Mouse (Mus musculus) neural tube, embryonic 14.5 days (tissue): Measurements from ENCODE around the gene Galns. TPM values are rescaled to one million over a fixed set of nuclear protein-coding genes. Genes with fewer than 3 reads are reported as not detected.

Source experiments
- ATAC-seq: fragments of 200-750 bp; cut with Nextera tagmentation; 2 replicates; pipeline ENCODE4 v1.8.0; 2017; ENCODE audit warnings: low read depth, mild to moderate bottlenecking, moderate TSS enrichment, moderate library complexity
- H3K27ac ChIP-seq: fragments of 300-500 bp; sonication (generic); 2 replicates; pipeline ENCODE4 v1.5.1; 2014; ENCODE audit warnings: low read depth, mild to moderate bottlenecking, control low read depth, low read length, moderate library complexity, mixed read lengths
- H3K27me3 ChIP-seq: fragments of 300-500 bp; sonication (generic); 2 replicates; pipeline ENCODE4 v1.6.1; 2014; ENCODE audit warnings: low read length; ENCODE audit not compliant: control insufficient read depth, insufficient read depth
- H3K36me3 ChIP-seq: fragments of 300-500 bp; sonication (generic); 2 replicates; pipeline ENCODE4 v1.6.1; 2014; ENCODE audit warnings: low read length, mixed read lengths; ENCODE audit not compliant: control insufficient read depth, insufficient read depth
- H3K4me1 ChIP-seq: fragments of 300-500 bp; sonication (generic); 2 replicates; pipeline ENCODE4 v1.6.1; 2014; ENCODE audit warnings: low read length; ENCODE audit not compliant: control insufficient read depth, insufficient read depth
- H3K4me2 ChIP-seq: fragments of 300-500 bp; sonication (generic); 2 replicates; pipeline ENCODE4 v1.6.1; 2014; ENCODE audit warnings: mild to moderate bottlenecking, low read depth, low read length, control low read depth
- H3K4me3 ChIP-seq: fragments of 300-500 bp; sonication (generic); 2 replicates; pipeline ENCODE4 v1.5.1; 2014; ENCODE audit warnings: low read depth, low read length, control low read depth, mixed read lengths
- H3K9ac ChIP-seq: fragments of 300-500 bp; sonication (generic); replicated peaks from 2 replicates; pipeline ENCODE4 v1.6.1; 2014; ENCODE audit warnings: low read depth, mild to moderate bottlenecking, control low read depth, low read length, mixed read lengths
- H3K9me3 ChIP-seq: fragments of 300-500 bp; sonication (generic); 2 replicates; pipeline ENCODE4 v1.6.1; 2016; ENCODE audit warnings: low read length; ENCODE audit not compliant: control insufficient read depth
- WGBS: fragments of 180-500 bp; shearing (Covaris S2); extraction: QIAGEN DNeasy Blood & Tissue Kit; methylation state at CpG from one replicate; pipeline ENCODE4 v1.1.7; 2014; 5-methylcytosine and 5-hydroxymethylcytosine counted together
- polyA plus RNA-seq: library from polyadenylated mRNA; unstranded; fragments of >200 nt; fragmentation: Nextera tagmentation; extraction: Ambion mirVana; gene quantifications from 2 replicates; pipeline ENCODE4 v1.2.1, GENCODE M21; 2014

Galns gene
- polyA plus RNA-seq, 1 experiment from 2014 or later: 7.1 TPM

DNA sequence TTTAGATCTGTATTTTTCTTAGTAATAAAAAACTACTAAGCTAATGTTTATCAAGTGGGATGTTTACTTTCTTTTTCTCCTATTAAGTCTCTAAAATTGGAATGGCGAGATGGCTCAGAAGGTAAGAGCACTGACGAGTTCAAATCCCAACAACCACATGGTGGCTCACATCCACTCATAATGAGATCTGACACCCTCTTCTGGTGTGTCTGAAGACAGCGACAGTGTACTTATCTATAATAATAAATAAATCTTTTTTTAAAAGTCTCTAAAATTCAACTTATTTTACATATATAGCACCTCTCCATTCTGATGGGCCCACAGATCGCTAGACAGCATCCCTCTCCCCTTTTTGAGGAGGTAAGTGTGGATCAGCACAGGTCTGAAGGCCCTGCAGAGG is 1.1 kb downstream of the Galns start:
- Histone ChIP-seq H3K4me3 (no peak overlapping the region), H3K4me1 (peaks cover 12% of the 10 kb centered on the region), H3K27me3 (no peaks in the 10 kb centered on the region), H3K27ac (no peak overlapping the region), H3K4me2 (0 out of 2 replicates have a peak overlapping the region, but pooled peaks have one; percentile 88), H3K36me3 (no peaks in the 10 kb centered on the region), H3K9ac (no peak overlapping the region), H3K9me3 (no peaks in the 10 kb centered on the region)
- no peak for ATAC-seq
- 67% methylated on average over 4 of the region's 4 CpGs for WGBS

DNA sequence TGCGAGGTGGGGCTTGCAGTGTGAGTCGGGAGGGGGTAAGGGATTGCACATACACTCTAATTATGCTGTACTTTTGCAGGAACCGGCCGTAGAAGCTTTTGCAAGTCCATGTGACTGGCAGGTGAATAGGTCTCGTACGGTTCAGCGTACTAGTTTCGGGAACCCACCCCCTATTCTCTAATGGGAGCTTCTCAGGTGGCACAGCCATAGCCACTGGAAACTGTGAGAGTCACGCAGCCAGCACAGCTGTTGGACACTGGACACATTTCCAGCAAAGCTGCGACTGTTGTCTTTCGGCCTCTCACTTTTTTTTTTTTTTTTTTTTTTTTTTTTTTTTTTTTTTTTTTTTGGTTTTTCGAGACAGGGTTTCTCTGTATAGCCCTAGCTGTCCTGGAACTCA is 4.5 kb downstream of the Galns start:
- Histone ChIP-seq H3K4me1 (peaks cover 3% of the 10 kb centered on the region; the same call in 1 of the 2 replicates), H3K9ac (no peak overlapping the region), H3K27ac (no peak overlapping the region), H3K27me3 (no peaks in the 10 kb centered on the region), H3K36me3 (no peaks in the 10 kb centered on the region), H3K4me2 (no peak overlapping the region), H3K9me3 (no peaks in the 10 kb centered on the region), H3K4me3 (no peak overlapping the region)
- no peak for ATAC-seq
- WGBS: 93% methylated on average over 11 of the region's 12 CpGs

DNA sequence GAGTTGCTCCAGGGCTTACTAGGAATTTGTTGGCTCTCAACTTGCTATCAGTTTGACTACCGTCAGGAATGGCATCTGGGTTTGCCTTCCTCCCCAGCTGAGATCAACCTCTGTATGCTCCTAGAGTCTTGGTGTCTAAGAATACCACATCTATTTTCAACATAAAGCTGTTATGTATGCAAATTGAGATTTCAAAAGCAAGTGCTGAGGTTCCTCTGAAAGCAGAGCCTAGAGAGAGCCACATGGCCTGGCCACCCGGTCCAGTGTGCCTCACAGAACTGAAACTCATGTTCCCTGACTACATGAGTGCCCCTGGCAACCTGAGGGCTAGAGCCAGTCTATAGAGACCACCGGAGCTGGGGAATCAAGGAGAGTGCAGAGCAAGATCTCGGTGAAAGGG is 5.9 kb downstream of the Galns start:
- Histone ChIP-seq H3K36me3 (no peaks in the 10 kb centered on the region), H3K27ac (no peak overlapping the region), H3K4me1 (no peaks in the 10 kb centered on the region; the same call in 1 of the 2 replicates), H3K9me3 (no peaks in the 10 kb centered on the region), H3K9ac (no peak overlapping the region), H3K4me2 (no peak overlapping the region), H3K27me3 (no peaks in the 10 kb centered on the region), H3K4me3 (no peak overlapping the region)
- ATAC-seq: no peak
- WGBS: 85% methylated on average over 4 of the region's 4 CpGs

DNA sequence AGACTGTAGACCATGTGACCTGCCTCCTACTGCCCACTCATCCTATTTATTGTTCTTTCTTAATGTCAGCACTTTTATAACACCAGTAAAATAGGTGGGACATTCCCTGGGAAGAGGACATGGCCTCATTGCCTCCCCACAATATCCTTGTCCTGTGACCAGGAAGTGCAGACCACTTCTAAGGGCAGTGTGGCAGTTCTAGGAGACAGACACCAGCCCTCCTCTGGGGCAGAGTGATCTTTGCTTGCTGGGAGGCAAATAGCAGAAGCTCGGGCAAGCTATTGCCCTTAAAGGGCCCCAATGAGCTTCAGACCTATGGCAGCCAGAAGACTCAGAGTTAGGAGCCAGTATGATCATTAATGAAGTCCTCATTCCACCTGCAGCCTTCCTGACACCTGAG is 6.6 kb downstream of the Galns start:
- Histone ChIP-seq H3K9me3 (no peaks in the 10 kb centered on the region), H3K27ac (no peak overlapping the region), H3K4me1 (no peaks in the 10 kb centered on the region), H3K36me3 (no peaks in the 10 kb centered on the region), H3K27me3 (no peaks in the 10 kb centered on the region), H3K4me2 (no peak overlapping the region), H3K9ac (no peak overlapping the region), H3K4me3 (no peak overlapping the region)
- WGBS: 25% methylated on average over 1 of the region's 1 CpGs
- ATAC-seq: no peak

DNA sequence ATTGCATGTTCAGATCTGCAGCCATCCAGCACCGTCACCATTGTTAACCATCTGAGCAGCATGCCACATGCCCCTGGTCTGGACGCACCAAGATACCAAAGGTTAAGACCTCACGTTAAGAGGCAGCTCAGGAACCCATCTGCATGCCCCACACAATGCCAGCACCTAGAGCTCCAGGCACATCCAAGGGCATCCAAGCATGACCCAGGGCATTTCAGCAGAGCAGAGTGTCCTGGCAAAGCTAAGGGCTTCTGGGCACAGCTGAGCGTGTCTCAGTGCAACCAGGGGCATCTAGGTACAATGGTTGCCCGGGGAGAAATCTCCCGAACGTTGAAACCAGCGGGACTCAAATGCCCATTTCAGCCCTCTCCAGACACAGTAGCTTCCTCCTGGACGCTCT is 10.6 kb downstream of the Galns start:
- Histone ChIP-seq H3K4me3 (no peak overlapping the region), H3K27ac (no peak overlapping the region), H3K27me3 (no peaks in the 10 kb centered on the region), H3K4me1 (no peaks in the 10 kb centered on the region), H3K36me3 (no peaks in the 10 kb centered on the region), H3K9ac (no peak overlapping the region), H3K9me3 (no peaks in the 10 kb centered on the region), H3K4me2 (no peak overlapping the region)
- no peak for ATAC-seq
- 84% methylated on average over 9 of the region's 9 CpGs for WGBS

DNA sequence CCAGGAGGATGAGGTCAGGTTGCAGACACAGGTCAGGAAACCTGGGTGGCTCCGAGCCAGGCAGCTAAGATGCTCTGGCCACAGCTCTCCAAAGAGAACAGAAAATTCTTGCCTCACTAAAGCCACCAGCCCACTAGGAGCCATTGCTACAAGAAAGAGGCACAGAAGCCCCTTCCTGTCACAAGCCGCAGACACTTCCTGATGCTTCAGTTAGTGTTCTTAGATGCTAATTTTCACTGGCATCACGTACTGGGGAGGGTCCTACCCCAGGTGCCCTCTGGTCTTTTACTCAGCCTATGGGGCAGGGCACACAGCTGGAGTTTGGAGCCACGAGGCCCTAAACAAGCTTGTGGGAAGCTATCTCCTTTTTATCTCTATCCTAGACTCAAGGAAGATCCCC is 15.2 kb downstream of the Galns start:
- H3K4me3 ChIP-seq: no peak overlapping the region

DNA sequence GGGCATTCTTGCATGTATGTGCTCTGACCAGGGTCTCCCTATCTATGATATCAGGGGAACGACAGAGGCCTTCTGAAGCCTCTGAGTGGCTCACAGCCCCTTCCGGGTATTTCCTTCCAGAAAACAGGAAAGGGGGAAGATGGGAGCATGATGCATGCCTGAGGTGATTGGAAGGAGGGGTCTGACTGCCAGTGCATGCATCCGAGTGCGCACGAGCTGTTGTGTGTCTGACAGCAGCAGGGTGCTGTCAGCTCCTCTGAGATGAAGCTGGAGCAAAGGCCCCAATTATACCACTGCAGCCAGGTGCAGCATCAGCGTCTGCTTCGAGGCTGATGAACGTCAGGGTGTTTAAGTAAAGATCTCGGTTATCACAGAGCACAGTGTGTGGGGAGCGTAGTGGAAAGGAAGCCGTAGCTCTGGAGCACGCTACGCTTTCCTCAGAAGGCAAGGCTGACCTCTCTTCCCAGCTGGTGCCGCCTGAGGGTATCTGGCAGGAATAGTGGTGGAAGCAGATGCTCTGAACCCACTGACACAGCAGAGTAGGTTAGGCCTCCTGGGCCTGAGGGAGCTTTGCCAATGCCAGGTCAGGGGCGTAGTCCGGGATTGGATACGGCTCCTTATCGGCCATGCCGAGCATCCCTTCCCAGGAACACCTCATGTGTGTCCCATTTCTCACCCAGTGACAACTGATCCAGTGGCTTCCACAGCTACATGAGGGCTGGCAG is 17.3 kb downstream of the Galns start:
- Histone ChIP-seq H3K4me3 (no peak overlapping the region), H3K9ac (no peak overlapping the region), H3K27me3 (no peaks in the 10 kb centered on the region), H3K9me3 (no peaks in the 10 kb centered on the region), H3K27ac (no peak overlapping the region), H3K4me1 (0 out of 2 replicates have a peak, but pooled peaks cover 7% of the 10 kb centered on the region), H3K36me3 (no peaks in the 10 kb centered on the region), H3K4me2 (no peak overlapping the region)
- peak; percentile 24; the same call in 1 of the 2 replicates for ATAC-seq
- 61% methylated on average over 19 of the region's 19 CpGs for WGBS

More for the DNA sequence above, 15.2 kb downstream of the Galns start:
- Histone ChIP-seq H3K36me3 (no peaks in the 10 kb centered on the region), H3K9ac (no peak overlapping the region), H3K4me2 (no peak overlapping the region), H3K9me3 (no peaks in the 10 kb centered on the region), H3K4me1 (0 out of 2 replicates have a peak, but pooled peaks cover 7% of the 10 kb centered on the region), H3K27ac (no peak overlapping the region), H3K27me3 (no peaks in the 10 kb centered on the region)
- 63% methylated on average over 4 of the region's 4 CpGs for WGBS
- ATAC-seq: no peak

DNA sequence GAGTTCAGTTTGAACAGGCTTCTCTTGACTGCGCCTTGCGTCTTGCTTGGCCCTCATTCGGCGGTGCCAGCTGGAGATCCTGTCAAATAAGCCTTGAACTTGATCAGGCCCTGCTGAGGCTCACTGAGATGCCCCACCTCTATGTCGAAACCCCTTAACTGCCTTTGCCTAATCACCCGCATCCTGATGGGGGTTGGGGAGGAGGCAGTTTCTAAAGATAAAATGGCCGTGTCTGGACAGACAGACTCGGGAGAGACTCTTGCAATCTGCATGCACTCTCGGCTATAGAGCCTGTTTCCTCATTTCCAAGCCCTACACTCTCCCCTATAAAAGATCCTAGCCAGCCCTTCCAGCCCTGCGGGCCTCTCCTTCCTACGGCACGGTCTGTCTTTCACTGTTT is 18.0 kb downstream of the Galns start:
- no peaks in the 10 kb centered on the region for H3K27me3 ChIP-seq
- no peak for ATAC-seq
- H3K4me3 ChIP-seq: no peak overlapping the region
- no peak overlapping the region for H3K9ac ChIP-seq
- H3K27ac ChIP-seq: no peak overlapping the region
- H3K36me3 ChIP-seq: no peaks in the 10 kb centered on the region
- H3K4me1 ChIP-seq: 0 out of 2 replicates have a peak, but pooled peaks cover 7% of the 10 kb centered on the region
- no peak overlapping the region for H3K4me2 ChIP-seq
- 60% methylated on average over 12 of the region's 12 CpGs for WGBS
- H3K9me3 ChIP-seq: no peaks in the 10 kb centered on the region

DNA sequence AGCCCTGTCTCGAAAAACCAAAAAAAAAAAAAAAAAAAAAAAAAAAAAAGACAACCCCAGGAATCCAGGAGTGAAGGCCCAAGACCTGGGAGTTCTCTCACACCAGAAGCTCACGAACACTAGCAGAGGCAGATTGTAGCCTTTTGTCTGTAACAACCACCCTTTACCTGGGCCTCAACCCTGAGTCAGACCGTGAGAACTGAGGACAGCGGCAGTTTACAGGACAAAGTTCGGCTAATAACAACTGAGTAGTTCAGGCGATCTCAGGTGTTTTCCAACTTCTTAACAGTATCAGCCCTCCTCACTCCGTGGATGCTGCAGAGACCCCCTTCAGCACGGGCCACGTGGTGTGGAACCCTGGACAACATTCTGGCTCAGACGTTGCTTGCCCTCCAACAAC is 24.5 kb downstream of the Galns start:
- no peak overlapping the region for H3K27ac ChIP-seq
- WGBS: 87% methylated on average over 10 of the region's 10 CpGs
- no peak for ATAC-seq

More for the DNA sequence above, 24.5 kb downstream of the Galns start:
- no peaks in the 10 kb centered on the region for H3K9me3 ChIP-seq
- no peaks in the 10 kb centered on the region for H3K27me3 ChIP-seq
- H3K4me3 ChIP-seq: no peak overlapping the region
- 0 out of 2 replicates have a peak, but pooled peaks cover 7% of the 10 kb centered on the region for H3K4me1 ChIP-seq
- no peak overlapping the region for H3K4me2 ChIP-seq
- H3K36me3 ChIP-seq: no peaks in the 10 kb centered on the region
- no peak overlapping the region for H3K9ac ChIP-seq
